In genomic region chr8:48158560-48159217, GRCm38 (mm10) we compare ENCODE assay signal across 29 mouse cellular contexts. TPM values are rescaled to one million over a fixed set of nuclear protein-coding genes. Genes with fewer than 3 reads are reported as not detected.
DNase-seq lines count a peak whose midpoint lies in the region; ATAC-seq and TF ChIP-seq lines count a peak whose summit lies in the region.
"Had no signal": no experiment of that assay in that cellular context is flagged by ENCODE, and none has a peak within 500 bp of the region (broad histone marks: within the 10 kb centered on the region; RNA-seq: fewer than 3 reads in every experiment).

No protein-coding gene starts in this region.

- no peak overlapping the region for H3K9ac ChIP-seq in kidney, embryonic 14.5 days (ENCODE audit: low read depth, low read length)
- no peak overlapping the region for H3K9ac ChIP-seq in midbrain, postnatal 0 days (replicated peaks; ENCODE audit: low read length, poor library complexity, severe bottlenecking)
- H3K9ac ChIP-seq: embryonic facial prominence, embryonic 13.5 days; forebrain, postnatal 0 days; hindbrain, embryonic 13.5 days; liver, embryonic 15.5 days; midbrain, embryonic 13.5 days had no signal

- H3K4me1 ChIP-seq in kidney, embryonic 14.5 days (ENCODE audit: control insufficient read depth, insufficient read depth, low read length): peaks cover 12% of the 10 kb centered on the region
- peaks cover under 1% of the 10 kb centered on the region; the same call in 1 of the 2 replicates for H3K4me1 ChIP-seq in midbrain, postnatal 0 days (ENCODE audit: insufficient read depth, low read length)
- H3K4me1 ChIP-seq in midbrain, embryonic 10.5 days: peaks cover 40% of the 10 kb centered on the region
- H3K4me1 ChIP-seq: liver, embryonic 15.5 days had no signal

- no peak for DNase-seq in kidney, postnatal 36 days
- DNase-seq in midbrain, postnatal 0 days (ENCODE audit: low spot score): no peak
- DNase-seq in midbrain, embryonic 10.5 days (ENCODE audit: low spot score): no peak
- DNase-seq in forelimb bud, embryonic 11.5 days (ENCODE audit: low read depth, low spot score): peak; percentile 46
- peak; percentile 74 for DNase-seq in mesoderm, embryonic 11.5 days (ENCODE audit: low read depth, low spot score)
- no peak for DNase-seq in cerebellum, postnatal 36 days
- DNase-seq in gastrocnemius, postnatal 4 days (ENCODE audit: low spot score in 2 of 2): no peak
- DNase-seq: adrenal gland, postnatal 14 days; cerebellum, adult 18-20 months; cerebellum, postnatal 10 days; forebrain, postnatal 0 days; gastrocnemius, postnatal 10 days; heart, adult 11 months; heart, postnatal 36 days; kidney, adult 9 months; left cerebral cortex, postnatal 4 days; lung, postnatal 36 days; retina, postnatal 1 day; right cerebral cortex, postnatal 14 days; thymus, postnatal 4 days had no signal

- peak; percentile 63 for ATAC-seq in kidney, embryonic 14.5 days (ENCODE audit: low FRiP score, low TSS enrichment)
- no peak for ATAC-seq in midbrain, postnatal 0 days (ENCODE audit: low FRiP score)
- ATAC-seq: CD4-positive, CD25-positive, alpha-beta regulatory T cell, adult 4 months; forebrain, postnatal 0 days; intestine, embryonic 16.5 days; midbrain, embryonic 13.5 days had no signal

- WGBS in kidney, embryonic 14.5 days: 5% methylated on average over 15 of the region's 15 CpGs
- 67% methylated on average over 15 of the region's 15 CpGs for WGBS in midbrain, postnatal 0 days
- 88% methylated on average over 15 of the region's 15 CpGs for WGBS in midbrain, embryonic 10.5 days

- no peak overlapping the region for H3K4me3 ChIP-seq in kidney, embryonic 14.5 days (ENCODE audit: low read length)
- no peak overlapping the region for H3K4me3 ChIP-seq in midbrain, postnatal 0 days (ENCODE audit: low read depth, low read length)
- no peak overlapping the region for H3K4me3 ChIP-seq in midbrain, embryonic 10.5 days
- H3K4me3 ChIP-seq: embryonic facial prominence, embryonic 13.5 days; erythroblast, embryonic 14.5 days; hindbrain, embryonic 13.5 days; liver, embryonic 15.5 days; midbrain, embryonic 13.5 days had no signal

- peaks cover 7% of the 10 kb centered on the region; the same call in 1 of the 2 replicates for H3K9me3 ChIP-seq in kidney, embryonic 14.5 days (ENCODE audit: control insufficient read depth, low read length)
- no peaks in the 10 kb centered on the region for H3K9me3 ChIP-seq in midbrain, postnatal 0 days (ENCODE audit: low read length)
- 0 out of 2 replicates have a peak, but pooled peaks cover 5% of the 10 kb centered on the region for H3K9me3 ChIP-seq in midbrain, embryonic 10.5 days (replicated peaks)
- H3K9me3 ChIP-seq: hindbrain, embryonic 13.5 days; liver, embryonic 15.5 days; midbrain, embryonic 13.5 days had no signal

- H3K36me3 ChIP-seq in kidney, embryonic 14.5 days (ENCODE audit: control insufficient read depth, insufficient read depth, low read length): no peaks in the 10 kb centered on the region
- H3K36me3 ChIP-seq in midbrain, postnatal 0 days (ENCODE audit: insufficient read depth, low read length): no peaks in the 10 kb centered on the region
- no peaks in the 10 kb centered on the region for H3K36me3 ChIP-seq in midbrain, embryonic 10.5 days
- H3K36me3 ChIP-seq: embryonic facial prominence, embryonic 13.5 days; hindbrain, embryonic 13.5 days; liver, embryonic 15.5 days; midbrain, embryonic 13.5 days had no signal

- H3K4me2 ChIP-seq in kidney, embryonic 14.5 days (replicated peaks; ENCODE audit: low read depth, low read length): no peak overlapping the region
- H3K4me2 ChIP-seq in midbrain, postnatal 0 days (ENCODE audit: low read depth, low read length, poor library complexity, severe bottlenecking): no peak overlapping the region
- H3K4me2 ChIP-seq: embryonic facial prominence, embryonic 13.5 days; heart, embryonic 11.5 days; hindbrain, embryonic 13.5 days; liver, embryonic 15.5 days; midbrain, embryonic 13.5 days had no signal

- peak; percentile 4; the same call in 1 of the 2 replicates for TF ChIP-seq CTCF in midbrain, postnatal 0 days (IDR thresholded peaks at IDR 0.05)

- peak overlapping the region; percentile 39; the same call in 1 of the 2 replicates for H3K27ac ChIP-seq in kidney, embryonic 14.5 days (ENCODE audit: low read depth, low read length)
- no peak overlapping the region for H3K27ac ChIP-seq in midbrain, postnatal 0 days (ENCODE audit: low read depth, low read length)
- H3K27ac ChIP-seq in midbrain, embryonic 10.5 days (replicated peaks): no peak overlapping the region
- H3K27ac ChIP-seq: embryonic facial prominence, embryonic 13.5 days; hindbrain, embryonic 13.5 days; liver, embryonic 15.5 days; midbrain, embryonic 13.5 days had no signal

- no peaks in the 10 kb centered on the region; the same call in 1 of the 2 replicates for H3K27me3 ChIP-seq in kidney, embryonic 14.5 days (ENCODE audit: control insufficient read depth, insufficient read depth, low read length)
- peaks cover 6% of the 10 kb centered on the region; the same call in 1 of the 2 replicates for H3K27me3 ChIP-seq in midbrain, postnatal 0 days (ENCODE audit: insufficient read depth, low read length)
- peaks cover 43% of the 10 kb centered on the region for H3K27me3 ChIP-seq in midbrain, embryonic 10.5 days (ENCODE audit: low read depth, poor library complexity, severe bottlenecking)
- H3K27me3 ChIP-seq: liver, embryonic 15.5 days had no signal

RNA-seq across cellular contexts. Expression of gene Dctd, which starts 59.8 kb away (rescaled TPM):
- polyA plus RNA-seq in kidney, embryonic 14.5 days (2014; fragmentation: Nextera tagmentation; extraction: Ambion mirVana): 43.1 and 46.3 TPM in 2 replicates
- 14.2 and 20.9 TPM in 2 replicates for total RNA-seq in midbrain, postnatal 0 days (2014; rRNA removed)
- 11.7 and 12.9 TPM in 2 replicates for polyA plus RNA-seq in midbrain, postnatal 0 days (2015; fragmentation: Nextera tagmentation; extraction: Ambion mirVana)
- polyA plus RNA-seq in midbrain, embryonic 10.5 days (2016; fragmentation: Nextera tagmentation; extraction: Ambion mirVana): 28.1 and 36.9 TPM in 2 replicates
- 10 to 100 TPM in 1 of 2 experiments, 1 to 10 TPM in 1; 8.3 to 10.5 TPM for total RNA-seq in gastrocnemius, postnatal 4 days (2021)
- polyA plus RNA-seq: erythroblast, embryonic 14.5 days had no signal

Comparison
In these comparisons a context has a peak if more than half of its experiments do, and no peak if none do; other contexts are left out.
1. DNase-seq: peak in forelimb bud, embryonic 11.5 days (single experiment) and mesoderm, embryonic 11.5 days (single experiment); none in kidney, postnatal 36 days (0 of 2), midbrain, postnatal 0 days (single experiment), midbrain, embryonic 10.5 days (single experiment), cerebellum, postnatal 36 days (0 of 2) and gastrocnemius, postnatal 4 days (0 of 2).